8 mouse cellular contexts compared by ENCODE assay signal in the genomic region with DNA sequence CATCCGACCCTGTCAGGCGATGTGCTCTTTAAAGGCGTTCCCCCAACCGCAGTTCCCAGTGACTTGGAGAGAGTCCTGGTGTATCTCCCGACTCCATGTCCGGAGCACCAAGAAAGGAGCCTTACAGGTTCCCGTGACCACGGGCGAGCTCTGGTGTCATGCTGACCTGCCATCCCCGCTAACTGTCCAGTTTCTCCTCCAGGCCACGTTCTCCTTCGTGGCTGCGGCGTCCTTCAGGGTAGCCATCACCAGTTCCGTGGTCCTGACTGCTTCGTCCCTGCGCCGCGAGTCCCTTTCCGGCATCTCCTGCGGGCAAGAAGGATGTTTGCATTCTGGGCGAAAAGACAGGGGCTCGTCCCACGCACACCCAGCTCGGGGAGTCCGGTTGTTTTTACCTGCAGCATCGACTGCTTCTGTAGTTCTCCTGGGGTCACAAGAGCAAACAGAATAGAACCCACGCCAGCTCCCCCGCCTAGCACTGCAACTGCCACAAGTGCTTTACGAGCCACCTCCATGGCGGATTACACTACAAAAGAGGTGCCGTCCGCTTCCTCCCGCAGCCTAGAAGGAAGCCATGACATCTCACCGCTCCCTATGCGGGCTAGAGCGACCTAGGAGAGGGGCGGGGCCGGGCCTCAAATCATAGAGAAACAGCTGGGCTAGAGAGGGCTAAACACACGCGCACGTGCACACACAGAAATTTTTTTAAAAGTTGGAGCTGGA. TPM values are rescaled to one million over a fixed set of nuclear protein-coding genes. Genes with fewer than 3 reads are reported as not detected.
DNase-seq lines count a peak whose midpoint lies in the region; ATAC-seq lines count a peak whose summit lies in the region.

A gene (minus strand): TSS at position 613 of the 723 bp plus-strand sequence.

- H3K36me3 ChIP-seq in megakaryocyte, embryonic 14.5 days (replicated peaks; ENCODE audit: low read length) = peaks cover 39% of the 10 kb centered on the region

- peak; percentile 98 for ATAC-seq in inflammation-experienced regulatory T-cells, adult 6 months

- intact Hi-C loops in gastrocnemius, postnatal 14 days (cut with DNase I; ENCODE audit: low total_unique reads) = no loop called here

- H3K27me3 ChIP-seq in megakaryocyte, embryonic 14.5 days (replicated peaks) = no peaks in the 10 kb centered on the region

- DNase-seq in adrenal gland, adult 18-20 months (ENCODE audit: low spot score in 2 of 2) = peak; percentile 83 to 85
- DNase-seq in embryo, embryonic 10.5 days (ENCODE audit: low spot score) = peak; percentile 96
- peak; percentile 89 for DNase-seq in gastrocnemius, postnatal 14 days
- peak; percentile 69 to 91 for DNase-seq in left cerebral cortex, adult 9 months (ENCODE audit: low spot score in 2 of 2)
- DNase-seq in right cerebral cortex, adult 2 months (ENCODE audit: low spot score in 2 of 2) = peak; percentile 85 to 92
- peak; percentile 54 for DNase-seq in urinary bladder, postnatal 10 days (ENCODE audit: low spot score)

- H3K9me3 ChIP-seq in megakaryocyte, embryonic 14.5 days = no peaks in the 10 kb centered on the region

- H3K4me3 ChIP-seq in megakaryocyte, embryonic 14.5 days (replicated peaks) = peak within 1 kb of the TSS; percentile 100

- peaks cover 32% of the 10 kb centered on the region for H3K4me1 ChIP-seq in megakaryocyte, embryonic 14.5 days

RNA-seq across cellular contexts. Expression of the gene that starts here (rescaled TPM):
- 10 to 100 TPM; 55.2 to 65.6 TPM for total RNA-seq in adrenal gland, adult 18-20 months (2021)
- 10 to 100 TPM; 55.1 to 64.7 TPM for total RNA-seq in gastrocnemius, postnatal 14 days (2021)
- polyA plus RNA-seq in inflammation-experienced regulatory T-cells, adult 6 months (2017; shearing (Covaris generic)) = 10 to 100 TPM; 78.4 to 90.3 (median 89.6) TPM
- 6.2 and 84.6 TPM in 2 replicates for polyA plus RNA-seq in megakaryocyte, embryonic 14.5 days (2012; ENCODE audit: insufficient read depth, low replicate concordance)

Comparison
In these comparisons a context has a peak if more than half of its experiments do, and no peak if none do; other contexts are left out.
1. Peak in every context shown above with its lines: DNase-seq, ATAC-seq and H3K4me3 ChIP-seq.